Mouse (Mus musculus) neutrophil, adult 65 days (primary cell): ENCODE measurements around the gene Il1rapl1. TPM values are rescaled to one million over a fixed set of nuclear protein-coding genes. Genes with fewer than 3 reads are reported as not detected.

ENCODE experiments used
- total RNA-seq: library from RNA; stranded (reverse); gene quantifications from 2 replicates; pipeline ENCODE4 v1.2.4, GENCODE M21; 2023

Il1rapl1 gene
- not detected in 2 replicates for total RNA-seq

GRCm38 (mm10) chrX:88115609-88116073 lies at the start of gene Il1rapl1:
TSS of gene Il1rapl1 (minus strand) at chrX:88115645.

